Mouse (Mus musculus) forebrain, embryonic 16.5 days (tissue): ENCODE measurements at regions not wholly inside any gene's neighbourhood (a gene's known extent, or its start where the extent isn't known, plus 50 kb on each side); places are given as distances from the start of the nearest gene placed in this dataset.

Experiments
- ATAC-seq: fragments of 200-750 bp; cut with Nextera tagmentation; 2 replicates; pipeline ENCODE4 v1.8.0; 2017; ENCODE audit warnings: mild to moderate bottlenecking, moderate library complexity
- H3K27ac ChIP-seq: fragments of 300-500 bp; sonication (generic); 2 replicates; pipeline ENCODE4 v1.5.1; 2014; ENCODE audit warnings: low read length, control low read depth
- H3K27me3 ChIP-seq: fragments of 300-500 bp; sonication (generic); replicated peaks from 2 replicates; pipeline ENCODE4 v1.6.1; 2014; ENCODE audit warnings: low read length; ENCODE audit not compliant: control insufficient read depth, insufficient read depth
- H3K36me3 ChIP-seq: fragments of 300-500 bp; sonication (generic); 2 replicates; pipeline ENCODE4 v1.6.1; 2014; ENCODE audit not compliant: control insufficient read depth, insufficient read depth
- H3K4me1 ChIP-seq: fragments of 300-500 bp; sonication (generic); replicated peaks from 2 replicates; pipeline ENCODE4 v1.6.1; 2014; ENCODE audit warnings: low read length; ENCODE audit not compliant: control insufficient read depth, insufficient read depth
- H3K4me2 ChIP-seq: fragments of 300-500 bp; sonication (generic); 2 replicates; pipeline ENCODE4 v1.6.1; 2014; ENCODE audit warnings: mild to moderate bottlenecking, low read length, control low read depth
- H3K4me3 ChIP-seq: fragments of 300-500 bp; sonication (generic); replicated peaks from 2 replicates; pipeline ENCODE4 v1.5.1; 2014; ENCODE audit warnings: mild to moderate bottlenecking, low read length, control low read depth
- H3K9ac ChIP-seq: fragments of 300-500 bp; sonication (generic); replicated peaks from 2 replicates; pipeline ENCODE4 v1.6.1; 2014; ENCODE audit warnings: low read depth, low read length, control low read depth
- H3K9me3 ChIP-seq: fragments of 300-500 bp; sonication (generic); 2 replicates; pipeline ENCODE4 v1.6.1; 2016; ENCODE audit warnings: low read length; ENCODE audit not compliant: control insufficient read depth
- WGBS: fragments of 180-500 bp; shearing (Covaris S2); extraction: QIAGEN DNeasy Blood & Tissue Kit; methylation state at CpG from one replicate; pipeline ENCODE4 v1.1.7; 2014; 5-methylcytosine and 5-hydroxymethylcytosine counted together

DNA sequence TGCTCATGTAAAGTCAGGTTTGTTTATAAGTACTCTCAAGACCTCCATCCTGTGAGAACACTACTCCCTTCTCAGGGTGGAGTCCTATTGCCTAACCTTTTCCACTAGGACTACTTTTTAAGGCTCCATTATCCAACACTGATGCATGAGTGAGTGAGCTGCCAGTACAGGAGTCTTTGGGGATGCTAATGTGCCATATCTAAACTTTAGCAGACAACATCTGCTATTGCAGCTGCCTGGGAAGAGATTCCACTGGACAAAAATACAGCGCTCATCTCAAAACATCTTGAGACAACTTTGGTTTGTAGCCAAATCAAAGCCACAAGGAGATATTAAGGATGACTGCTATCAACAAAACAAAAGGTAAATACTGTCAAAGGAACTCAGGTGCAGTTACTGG lies 52.3 kb upstream of the Gm10985 start:
- no peaks in the 10 kb centered on the region for H3K36me3 ChIP-seq
- H3K27me3 ChIP-seq: no peaks in the 10 kb centered on the region
- no peak overlapping the region for H3K27ac ChIP-seq
- H3K4me2 ChIP-seq: no peak overlapping the region
- no peaks in the 10 kb centered on the region for H3K4me1 ChIP-seq
- no peak overlapping the region for H3K9ac ChIP-seq
- H3K4me3 ChIP-seq: no peak overlapping the region
- no peaks in the 10 kb centered on the region for H3K9me3 ChIP-seq
- WGBS: 97% methylated on average over 1 of the region's 1 CpGs
- ATAC-seq: no peak

DNA sequence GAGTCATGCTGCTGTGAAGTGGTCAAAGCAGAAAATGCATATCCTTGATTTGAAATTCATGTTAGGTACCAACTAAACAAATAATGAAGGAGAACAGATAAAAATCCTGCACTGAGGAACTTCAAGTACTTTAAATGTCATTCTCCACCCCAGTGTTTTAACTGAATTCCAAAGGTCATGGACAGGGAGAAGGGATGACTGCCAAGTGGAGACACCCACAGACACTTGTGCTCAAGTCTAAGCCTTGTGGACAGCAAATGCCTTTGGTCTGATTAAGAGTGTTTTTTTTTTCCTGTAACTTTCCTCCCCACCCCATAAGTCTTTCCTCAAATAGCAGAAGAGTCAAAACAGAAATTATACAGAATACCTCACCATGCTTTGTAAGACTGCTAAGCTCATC lies 55.2 kb upstream of the Gm10985 start:
- no peak overlapping the region for H3K9ac ChIP-seq
- no peaks in the 10 kb centered on the region for H3K9me3 ChIP-seq
- H3K4me2 ChIP-seq: no peak overlapping the region
- no peaks in the 10 kb centered on the region for H3K4me1 ChIP-seq
- H3K36me3 ChIP-seq: no peaks in the 10 kb centered on the region
- H3K27ac ChIP-seq: no peak overlapping the region
- no peaks in the 10 kb centered on the region for H3K27me3 ChIP-seq
- ATAC-seq: no peak
- H3K4me3 ChIP-seq: no peak overlapping the region

GRCm38 (mm10) chr3:53785201-53785600 lies 59.7 kb upstream of the Gm10985 start:
- no peaks in the 10 kb centered on the region for H3K27me3 ChIP-seq
- H3K9ac ChIP-seq: no peak overlapping the region
- H3K36me3 ChIP-seq: no peaks in the 10 kb centered on the region
- no peak for ATAC-seq
- H3K4me3 ChIP-seq: no peak overlapping the region
- no peaks in the 10 kb centered on the region for H3K9me3 ChIP-seq
- 76% methylated on average over 3 of the region's 3 CpGs for WGBS
- H3K27ac ChIP-seq: no peak overlapping the region
- H3K4me2 ChIP-seq: no peak overlapping the region
- no peaks in the 10 kb centered on the region for H3K4me1 ChIP-seq

- H3K9ac ChIP-seq: no peak overlapping the region
- H3K27ac ChIP-seq: 0 out of 2 replicates have a peak overlapping the region, but pooled peaks have one; percentile 1
- ATAC-seq: 0 out of 2 replicates have a peak, but pooled peaks have one; percentile 12
- 0 out of 2 replicates have a peak, but pooled peaks cover 4% of the 10 kb centered on the region for H3K4me1 ChIP-seq
- 22% methylated on average over 5 of the region's 5 CpGs for WGBS
- H3K4me3 ChIP-seq: no peak overlapping the region
- H3K9me3 ChIP-seq: no peaks in the 10 kb centered on the region
- no peak overlapping the region for H3K4me2 ChIP-seq
- H3K36me3 ChIP-seq: no peaks in the 10 kb centered on the region
- H3K27me3 ChIP-seq: no peaks in the 10 kb centered on the region
Observed at GRCm38 (mm10) chr3:53776668-53777067, 68.2 kb upstream of the Gm10985 start.

DNA sequence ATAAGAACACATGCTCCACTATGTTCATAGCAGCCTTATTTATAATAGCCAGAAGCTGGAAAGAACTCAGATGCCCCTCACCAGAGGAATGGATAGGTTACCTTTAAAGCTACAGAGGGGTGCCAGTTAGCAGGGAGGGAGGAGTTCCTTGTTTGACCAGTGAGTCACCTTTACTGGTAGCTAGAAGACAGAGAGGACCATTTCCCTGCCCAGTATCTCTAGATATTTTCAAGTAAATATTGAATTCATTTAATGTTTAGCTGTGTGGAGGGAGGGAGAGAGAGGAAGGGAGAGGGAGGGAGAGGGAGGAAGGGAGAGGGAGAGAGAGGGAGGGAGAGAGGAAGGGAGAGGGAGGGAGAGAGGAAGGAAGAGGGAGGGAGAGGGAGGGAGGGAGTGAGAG lies 77.3 kb upstream of the Gm10985 start:
- no peaks in the 10 kb centered on the region for H3K4me1 ChIP-seq

DNA sequence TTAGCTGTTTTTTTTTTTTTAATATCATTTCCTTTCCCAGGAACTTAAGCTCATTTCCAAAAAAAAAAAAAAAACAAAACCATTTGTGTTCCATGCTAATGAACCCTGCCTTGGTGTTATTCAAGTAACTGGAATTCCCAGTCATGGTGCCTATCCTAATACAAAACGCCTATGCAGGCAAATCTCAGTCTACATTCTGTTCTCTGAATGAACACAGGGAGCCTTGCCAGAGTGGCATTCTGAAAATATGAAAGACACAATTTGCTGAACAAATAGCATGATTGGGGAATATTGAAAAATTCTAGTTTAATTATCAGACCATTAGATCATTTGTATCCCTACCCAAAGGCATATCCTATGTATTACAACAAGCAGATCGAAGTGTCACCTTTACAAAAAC lies 80.9 kb upstream of the Gm10985 start:
- no peak for ATAC-seq
- Histone ChIP-seq H3K36me3 (no peaks in the 10 kb centered on the region), H3K4me1 (peaks cover 3% of the 10 kb centered on the region; the same call in 1 of the 2 replicates), H3K9me3 (no peaks in the 10 kb centered on the region), H3K27ac (no peak overlapping the region), H3K27me3 (no peaks in the 10 kb centered on the region), H3K9ac (no peak overlapping the region), H3K4me2 (no peak overlapping the region), H3K4me3 (no peak overlapping the region)
- 73% methylated on average over 2 of the region's 2 CpGs for WGBS

More for the DNA sequence above, 77.3 kb upstream of the Gm10985 start:
- Histone ChIP-seq H3K27ac (no peak overlapping the region), H3K9me3 (no peaks in the 10 kb centered on the region), H3K4me2 (no peak overlapping the region), H3K4me3 (no peak overlapping the region), H3K27me3 (no peaks in the 10 kb centered on the region), H3K36me3 (no peaks in the 10 kb centered on the region), H3K9ac (no peak overlapping the region)
- ATAC-seq: no peak

- H3K4me1 ChIP-seq: peaks cover 4% of the 10 kb centered on the region; the same call in 1 of the 2 replicates
- H3K4me2 ChIP-seq: no peak overlapping the region
- H3K4me3 ChIP-seq: no peak overlapping the region
- H3K27ac ChIP-seq: peak overlapping the region; percentile 67
- no peaks in the 10 kb centered on the region for H3K36me3 ChIP-seq
- peak; percentile 80 for ATAC-seq
- H3K9ac ChIP-seq: no peak overlapping the region
- 32% methylated on average over 11 of the region's 11 CpGs for WGBS
- no peaks in the 10 kb centered on the region for H3K27me3 ChIP-seq
- no peaks in the 10 kb centered on the region for H3K9me3 ChIP-seq
Observed at GRCm38 (mm10) chr3:53761514-53762075, 83.3 kb upstream of the Gm10985 start.

GRCm38 (mm10) chr3:53756115-53756853 lies 88.6 kb upstream of the Gm10985 start:
- no peaks in the 10 kb centered on the region for H3K9me3 ChIP-seq
- no peaks in the 10 kb centered on the region for H3K36me3 ChIP-seq
- no peak overlapping the region for H3K9ac ChIP-seq
- peak; percentile 86 for ATAC-seq
- H3K4me1 ChIP-seq: peaks cover 6% of the 10 kb centered on the region; the same call in 1 of the 2 replicates
- peak overlapping the region; percentile 34; the same call in 1 of the 2 replicates for H3K27ac ChIP-seq
- no peaks in the 10 kb centered on the region for H3K27me3 ChIP-seq
- WGBS: 20% methylated on average over 10 of the region's 10 CpGs
- H3K4me2 ChIP-seq: no peak overlapping the region
- no peak overlapping the region for H3K4me3 ChIP-seq

DNA sequence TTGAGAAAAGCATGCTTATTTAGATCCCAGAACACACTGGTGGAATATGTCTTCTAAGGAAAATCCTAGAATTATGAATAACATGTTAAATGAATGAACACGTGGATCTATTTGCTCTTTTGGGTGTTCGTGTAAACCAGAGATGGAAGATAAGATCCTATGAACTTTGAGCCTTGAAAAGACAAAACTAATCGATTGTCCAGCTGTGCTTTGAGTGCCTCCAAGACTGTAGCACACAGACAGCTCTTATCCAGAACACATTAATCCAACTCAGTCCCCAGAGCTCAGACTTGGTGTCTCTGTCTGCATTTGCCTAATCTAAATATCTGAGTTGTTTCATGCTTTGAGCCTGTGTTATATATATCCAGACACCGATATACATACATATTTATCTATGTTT lies 80.0 kb upstream of the Frem2 start:
- Histone ChIP-seq H3K27ac (no peak overlapping the region), H3K4me2 (no peak overlapping the region), H3K9ac (no peak overlapping the region), H3K4me1 (no peaks in the 10 kb centered on the region), H3K9me3 (no peaks in the 10 kb centered on the region), H3K4me3 (no peak overlapping the region), H3K27me3 (no peaks in the 10 kb centered on the region), H3K36me3 (no peaks in the 10 kb centered on the region)
- no peak for ATAC-seq
- 86% methylated on average over 4 of the region's 4 CpGs for WGBS
